Mouse (Mus musculus): ENCODE measurements around the gene Sorl1. TPM values are rescaled to one million over a fixed set of nuclear protein-coding genes. Genes with fewer than 3 reads are reported as not detected.

Gene Sorl1
- total RNA-seq, 1 experiment from 2014 or later, result 761 TPM

- no peak for ATAC-seq (ENCODE audit: extremely low read depth, insufficient number of reproducible peaks, low FRiP score, poor library complexity, severe bottlenecking)
These were observed 25.5 kb downstream of the Sorl1 start for GRCm38 (mm10) chr9:42098474-42099121.

DNA sequence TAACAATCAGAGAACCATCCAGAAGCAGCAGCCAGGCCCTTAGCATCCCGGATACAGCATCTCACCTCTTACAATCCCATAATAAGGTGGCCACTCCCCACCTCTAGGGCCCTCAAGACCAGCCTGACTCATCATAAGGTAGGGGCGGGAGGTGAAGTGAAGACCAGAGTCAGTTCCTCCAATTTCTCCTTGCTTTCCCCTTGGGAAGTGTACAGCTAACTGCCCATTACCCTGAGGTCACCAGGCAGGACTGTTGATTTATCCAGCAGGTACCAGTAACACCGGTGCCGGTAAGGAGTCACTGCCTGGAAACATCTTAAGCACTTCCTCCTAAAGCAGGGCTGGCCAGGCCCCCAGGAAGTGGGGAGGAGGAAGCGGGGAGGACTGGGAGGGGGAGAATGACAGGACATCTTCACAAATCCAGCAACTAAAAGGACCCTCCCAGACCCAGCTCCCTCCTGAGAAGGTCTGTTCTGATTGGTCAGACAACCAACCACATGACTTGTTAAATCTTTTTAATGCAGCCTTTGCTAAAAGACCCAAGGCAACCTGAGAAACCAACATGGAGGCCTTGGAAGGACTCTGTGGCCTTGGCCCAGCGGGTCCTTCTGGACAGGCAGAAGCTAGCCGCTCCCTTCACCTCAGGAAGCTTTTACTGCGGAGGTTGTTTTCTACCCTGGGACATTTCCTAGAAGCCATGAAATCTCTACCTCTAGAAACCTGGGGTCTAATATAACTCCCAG, 26.2 kb downstream of the Sorl1 start:
- ATAC-seq (ENCODE audit: extremely low read depth, insufficient number of reproducible peaks, low FRiP score, poor library complexity, severe bottlenecking), result peak; percentile 49

- ATAC-seq (ENCODE audit: extremely low read depth, insufficient number of reproducible peaks, low FRiP score, poor library complexity, severe bottlenecking), result peak; percentile 49
These were observed 26.9 kb downstream of the Sorl1 start for GRCm38 (mm10) chr9:42097006-42097730.

DNA sequence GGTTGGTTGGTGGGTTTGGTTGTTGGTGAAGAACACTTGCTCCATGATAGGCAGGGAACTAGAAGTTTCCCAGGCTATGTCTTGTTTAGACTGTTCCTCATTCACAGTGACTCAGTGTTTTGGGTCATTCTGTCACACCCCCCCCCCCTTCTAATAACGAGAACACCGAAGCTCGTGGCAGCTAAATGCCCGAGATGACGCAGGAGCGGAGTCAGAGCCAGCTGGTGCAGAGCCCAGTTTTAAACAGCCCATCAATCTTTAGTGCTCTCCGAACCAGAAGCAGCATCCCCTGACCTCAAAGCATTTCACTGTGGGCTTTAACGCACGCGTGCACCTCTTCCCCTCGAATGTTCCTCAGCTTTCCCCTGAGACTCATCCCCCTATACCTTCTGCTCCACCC, 29.3 kb downstream of the Sorl1 start:
- peak; percentile 68 for ATAC-seq (ENCODE audit: extremely low read depth, insufficient number of reproducible peaks, low FRiP score, poor library complexity, severe bottlenecking)

DNA sequence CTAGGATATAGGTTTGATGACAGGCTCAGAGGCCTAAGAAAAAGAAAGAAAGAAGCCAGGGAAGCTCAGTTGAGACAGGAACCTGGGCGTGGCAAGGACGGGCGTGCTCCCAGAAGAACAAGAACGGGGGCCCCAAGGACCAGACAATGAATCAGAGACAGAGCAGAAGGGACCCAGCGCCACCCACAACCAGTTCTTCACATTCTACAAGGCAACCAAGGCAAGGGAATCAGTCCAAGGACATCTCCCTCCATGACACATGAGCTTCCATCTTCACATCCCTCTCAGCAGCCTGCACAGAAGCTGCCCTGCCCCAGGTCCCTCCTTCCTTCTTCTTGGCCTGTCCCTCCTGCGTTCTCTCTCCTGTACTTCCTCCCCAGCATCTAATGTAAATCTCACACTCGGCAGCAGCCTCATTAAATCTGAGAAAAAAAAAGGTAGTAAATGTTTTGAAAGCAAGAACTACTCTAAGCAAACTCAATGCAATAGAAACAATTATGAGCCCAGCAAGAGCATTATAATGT, 30.0 kb downstream of the Sorl1 start:
- no peak for ATAC-seq (ENCODE audit: extremely low read depth, insufficient number of reproducible peaks, low FRiP score, poor library complexity, severe bottlenecking)

GRCm38 (mm10) chr9:42092749-42093148, 31.3 kb downstream of the Sorl1 start:
- no peak for ATAC-seq (ENCODE audit: extremely low read depth, insufficient number of reproducible peaks, low FRiP score, poor library complexity, severe bottlenecking)

DNA sequence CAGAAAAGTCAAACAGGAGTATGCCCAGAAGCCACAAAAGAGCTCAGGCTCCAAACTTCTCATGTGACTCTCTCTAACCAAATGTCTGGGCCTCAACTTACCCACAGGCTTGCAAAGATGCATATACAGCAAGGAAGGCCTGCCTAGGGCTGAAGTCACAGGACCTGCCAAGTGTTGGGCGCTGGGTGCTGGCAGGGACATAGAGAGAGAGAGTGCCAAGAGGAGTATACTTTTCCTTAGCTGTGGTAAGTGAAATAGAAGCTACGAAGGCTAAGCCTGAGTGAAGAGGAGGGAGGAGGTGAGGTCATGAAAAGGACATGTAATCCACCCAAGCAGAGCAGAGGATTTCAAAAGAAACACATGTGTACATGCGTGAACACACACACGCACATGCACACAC, 32.5 kb downstream of the Sorl1 start:
- no peak for ATAC-seq (ENCODE audit: extremely low read depth, insufficient number of reproducible peaks, low FRiP score, poor library complexity, severe bottlenecking)

- ATAC-seq (ENCODE audit: extremely low read depth, insufficient number of reproducible peaks, low FRiP score, poor library complexity, severe bottlenecking), result no peak
These were observed 36.2 kb downstream of the Sorl1 start for GRCm38 (mm10) chr9:42087921-42088320.

DNA sequence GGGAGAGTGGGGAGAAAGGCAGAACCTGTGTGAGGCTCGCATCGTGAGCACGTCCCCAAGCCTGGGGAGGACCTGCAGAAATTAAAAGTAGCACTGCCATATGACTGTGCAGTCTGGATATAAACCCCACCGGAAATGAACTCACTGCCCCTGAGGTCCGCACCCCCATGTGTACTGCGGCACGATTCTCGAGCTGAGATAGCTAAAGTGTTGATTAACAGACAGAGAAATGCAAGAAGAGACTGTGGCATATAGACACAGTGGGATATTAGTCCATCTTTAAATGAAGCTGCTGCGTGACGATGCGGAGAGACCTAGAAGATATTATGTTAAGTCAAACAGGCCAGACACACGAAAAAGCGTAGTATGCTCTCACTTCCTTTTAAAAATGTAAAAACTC, 38.1 kb downstream of the Sorl1 start:
- no peak for ATAC-seq (ENCODE audit: extremely low read depth, insufficient number of reproducible peaks, low FRiP score, poor library complexity, severe bottlenecking)

GRCm38 (mm10) chr9:42083661-42084067, 40.4 kb downstream of the Sorl1 start:
- ATAC-seq (ENCODE audit: extremely low read depth, insufficient number of reproducible peaks, low FRiP score, poor library complexity, severe bottlenecking), result peak; percentile 65

DNA sequence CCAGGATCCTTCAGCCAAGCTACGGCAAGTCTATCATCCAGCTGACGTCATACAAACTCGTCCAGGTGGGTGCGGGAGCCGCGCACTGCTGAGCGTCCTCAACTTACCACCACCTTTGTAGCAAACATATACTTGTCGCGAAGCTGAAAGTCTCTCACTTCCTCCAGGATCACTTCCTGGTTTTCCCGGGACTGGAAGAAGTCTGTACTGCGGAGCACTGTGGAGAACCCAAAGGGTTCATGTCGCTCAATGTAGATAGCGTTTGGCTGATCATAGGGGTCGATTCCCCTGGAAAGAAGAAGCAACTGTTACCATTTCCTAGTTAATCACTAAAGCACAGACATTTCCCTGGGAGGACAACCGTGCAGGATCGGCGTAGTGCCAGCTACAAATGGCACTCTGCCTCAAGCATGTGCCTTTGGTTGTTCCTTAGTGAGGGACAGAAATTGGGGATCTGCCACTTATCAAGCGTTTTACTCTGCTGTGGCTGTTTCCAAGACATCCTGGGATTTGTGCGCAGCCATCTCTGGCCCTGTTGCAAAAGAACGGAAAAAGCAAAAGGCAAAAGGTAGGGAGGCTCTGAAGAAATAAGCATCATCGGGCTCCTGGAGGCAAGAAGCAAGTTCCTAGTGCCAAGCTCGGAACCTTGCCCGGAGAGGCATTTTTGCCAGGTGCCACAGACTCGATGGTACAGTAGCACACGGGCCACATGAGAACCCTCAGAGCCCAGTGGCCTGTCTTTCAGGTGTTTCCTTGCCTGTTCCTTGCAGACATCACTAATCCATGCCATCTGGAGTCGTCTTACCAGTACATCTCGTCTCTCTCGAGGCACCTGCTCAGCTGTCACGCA, 42.2 kb downstream of the Sorl1 start:
- ATAC-seq (ENCODE audit: extremely low read depth, insufficient number of reproducible peaks, low FRiP score, poor library complexity, severe bottlenecking), result no peak

DNA sequence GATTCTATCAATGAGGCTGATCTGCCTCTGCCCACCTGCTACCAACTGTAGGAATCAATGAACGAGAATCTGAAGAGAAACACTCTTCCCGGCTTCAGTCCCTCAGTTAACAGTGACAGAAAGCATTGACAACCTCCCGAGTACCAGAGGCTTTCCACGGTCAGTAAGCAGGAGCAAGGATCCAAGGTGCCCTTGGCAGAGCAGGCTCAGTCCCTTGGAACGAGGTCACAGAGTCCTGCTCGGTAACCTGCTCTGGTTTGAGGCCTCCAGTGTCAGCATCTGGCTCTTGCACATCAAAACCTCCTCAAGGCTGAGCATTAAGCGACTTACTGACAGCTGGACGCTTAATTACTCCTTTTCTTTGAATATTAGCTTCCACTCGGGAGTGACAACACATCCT, 43.4 kb downstream of the Sorl1 start:
- ATAC-seq (ENCODE audit: extremely low read depth, insufficient number of reproducible peaks, low FRiP score, poor library complexity, severe bottlenecking), result no peak

- no peak for ATAC-seq (ENCODE audit: extremely low read depth, insufficient number of reproducible peaks, low FRiP score, poor library complexity, severe bottlenecking)
These were observed 46.8 kb downstream of the Sorl1 start for GRCm38 (mm10) chr9:42077112-42077845.

DNA sequence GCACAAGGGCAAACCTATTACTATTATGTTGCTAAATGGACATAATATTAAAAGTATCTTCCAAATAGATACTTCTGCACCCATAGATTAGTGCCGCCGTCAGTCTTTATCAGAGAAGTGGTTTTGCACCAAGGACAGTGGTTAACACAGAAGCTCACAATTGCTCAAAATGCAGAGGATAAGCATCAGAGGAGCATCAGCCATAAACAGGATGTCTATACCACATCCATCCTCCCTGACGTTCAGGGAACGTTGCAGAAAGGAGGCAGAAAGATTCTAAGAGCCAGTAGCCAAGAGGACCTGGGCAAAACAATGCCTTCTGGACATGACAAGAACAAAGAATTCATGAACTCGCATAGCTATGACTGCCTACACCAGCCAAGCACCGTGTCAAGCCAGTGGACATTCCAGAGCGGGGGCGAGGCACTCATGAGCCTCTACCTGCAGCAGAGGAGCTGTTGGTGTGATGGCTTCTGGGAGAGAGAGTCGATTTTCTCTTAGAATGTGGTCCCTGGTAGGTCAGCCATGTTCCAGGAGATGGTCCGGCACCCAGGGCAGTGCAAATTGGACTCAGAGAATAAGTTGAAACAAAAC, 47.7 kb downstream of the Sorl1 start:
- ATAC-seq (ENCODE audit: extremely low read depth, insufficient number of reproducible peaks, low FRiP score, poor library complexity, severe bottlenecking), result no peak

DNA sequence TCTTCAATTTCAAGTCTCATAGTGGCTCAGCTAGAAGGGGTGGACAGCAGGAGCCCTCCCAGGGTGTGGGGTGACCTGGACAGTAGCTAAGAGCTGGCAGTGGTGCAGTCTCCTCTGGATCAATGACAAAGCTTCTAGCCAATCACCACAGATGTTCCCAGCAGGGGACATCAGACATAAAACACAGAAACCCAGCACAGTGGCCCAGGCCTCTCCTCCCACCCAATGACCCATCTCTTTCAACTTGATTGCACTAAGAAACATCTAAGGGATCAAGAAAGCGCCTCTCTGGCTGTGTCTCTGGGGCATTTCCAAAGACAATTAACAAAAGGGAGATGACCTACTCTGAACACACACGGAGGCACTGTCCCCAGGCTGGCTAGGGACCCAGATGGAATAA, 48.9 kb downstream of the Sorl1 start:
- no peak for ATAC-seq (ENCODE audit: extremely low read depth, insufficient number of reproducible peaks, low FRiP score, poor library complexity, severe bottlenecking)

- no peak for ATAC-seq (ENCODE audit: extremely low read depth, insufficient number of reproducible peaks, low FRiP score, poor library complexity, severe bottlenecking)
These were observed 52.1 kb downstream of the Sorl1 start for GRCm38 (mm10) chr9:42072010-42072409.

DNA sequence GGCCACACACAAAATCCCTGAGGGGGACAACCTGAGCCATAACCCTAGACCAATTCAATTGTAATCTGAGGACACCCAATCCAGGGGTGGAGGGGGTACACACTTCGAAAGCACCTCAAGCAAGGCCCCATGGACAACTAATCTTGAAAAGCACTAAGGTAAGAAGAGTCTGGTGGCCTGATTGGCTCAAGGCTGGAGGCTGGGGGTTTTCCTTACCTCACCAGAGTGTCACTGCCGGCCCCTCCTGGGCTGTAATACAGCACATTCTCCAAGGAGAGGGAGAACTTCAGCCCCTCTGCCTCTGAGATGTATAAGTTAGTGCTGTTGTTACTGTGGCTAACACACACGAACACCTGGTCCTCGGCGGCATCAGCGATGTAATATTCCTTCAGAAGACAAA, 53.2 kb downstream of the Sorl1 start:
- no peak for ATAC-seq (ENCODE audit: extremely low read depth, insufficient number of reproducible peaks, low FRiP score, poor library complexity, severe bottlenecking)

GRCm38 (mm10) chr9:42069471-42069870, 54.6 kb downstream of the Sorl1 start:
- no peak for ATAC-seq (ENCODE audit: extremely low read depth, insufficient number of reproducible peaks, low FRiP score, poor library complexity, severe bottlenecking)

All from neutrophil, adult 5-6 weeks (primary cell).